8 mouse cellular contexts compared by ENCODE assay signal in genomic region chr4:139352832-139353231, GRCm38 (mm10). TPM values are rescaled to one million over a fixed set of nuclear protein-coding genes. Genes with fewer than 3 reads are reported as not detected.
DNase-seq lines count a peak whose midpoint lies in the region; ATAC-seq and TF ChIP-seq lines count a peak whose summit lies in the region.

No protein-coding gene starts in this region.

- peak overlapping the region; percentile 97 for H3K4me2 ChIP-seq in forebrain, embryonic 13.5 days
- peak overlapping the region; percentile 99 for H3K4me2 ChIP-seq in liver, embryonic 16.5 days (ENCODE audit: low read depth, low read length)

- H3K9ac ChIP-seq in forebrain, embryonic 13.5 days: peak overlapping the region; percentile 91
- peak overlapping the region; percentile 91 for H3K9ac ChIP-seq in liver, embryonic 16.5 days (ENCODE audit: low read depth, low read length)

- no peaks in the 10 kb centered on the region for H3K9me3 ChIP-seq in forebrain, embryonic 13.5 days (replicated peaks)
- H3K9me3 ChIP-seq in liver, embryonic 16.5 days (replicated peaks; ENCODE audit: control insufficient read depth, low read length): no peaks in the 10 kb centered on the region

- peaks cover 38% of the 10 kb centered on the region for H3K79me3 ChIP-seq in C2C12 (ENCODE audit: low read depth)

- H3K79me2 ChIP-seq in C2C12 (ENCODE audit: control insufficient read depth, insufficient read depth): peaks cover 58% of the 10 kb centered on the region

- H3K4me1 ChIP-seq in forebrain, embryonic 13.5 days: peaks cover 20% of the 10 kb centered on the region
- peaks cover 30% of the 10 kb centered on the region for H3K4me1 ChIP-seq in liver, embryonic 16.5 days (ENCODE audit: control insufficient read depth, low read depth, low read length)

- peak overlapping the region; percentile 88 for H3ac ChIP-seq in C2C12 (ENCODE audit: control insufficient read depth, insufficient read length, low read depth)

- WGBS in forebrain, embryonic 13.5 days: 1% methylated on average over 7 of the region's 7 CpGs
- WGBS in liver, embryonic 16.5 days (ENCODE audit: insufficient replicate concordance): under 1% methylated on average over 7 of the region's 7 CpGs

- H3K27ac ChIP-seq in gastrocnemius, adult 2 months: peak overlapping the region; percentile 100
- peak overlapping the region; percentile 95; the same call in 1 of the 2 replicates for H3K27ac ChIP-seq in forebrain, embryonic 13.5 days
- H3K27ac ChIP-seq in liver, embryonic 16.5 days (ENCODE audit: low read length): peak overlapping the region; percentile 97

- intact Hi-C loops in gastrocnemius, adult 2 months (cut with DNase I): no loop called here

- ATAC-seq in forebrain, embryonic 13.5 days: peak; percentile 23; the same call in 1 of the 2 replicates
- peak; percentile 36 for ATAC-seq in liver, embryonic 16.5 days (ENCODE audit: low read depth)

- H3K36me3 ChIP-seq in C2C12 (ENCODE audit: control insufficient read depth, insufficient read depth): peaks cover 38% of the 10 kb centered on the region
- H3K36me3 ChIP-seq in forebrain, embryonic 13.5 days (ENCODE audit: poor library complexity, severe bottlenecking): peaks cover 50% of the 10 kb centered on the region
- H3K36me3 ChIP-seq in liver, embryonic 16.5 days (ENCODE audit: control insufficient read depth, insufficient read depth): peaks cover 31% of the 10 kb centered on the region

- TF ChIP-seq CTCF in gastrocnemius, adult 2 months (IDR thresholded peaks at IDR 0.05): no peak
- no peak for TF ChIP-seq CTCF in C2C12 (IDR thresholded peaks at IDR 0.05; ENCODE audit: control insufficient read depth, insufficient read depth, insufficient read length)

- H3K27me3 ChIP-seq in C2C12 (ENCODE audit: control insufficient read depth, insufficient read depth, insufficient read length): no peaks in the 10 kb centered on the region
- H3K27me3 ChIP-seq in forebrain, embryonic 13.5 days: no peaks in the 10 kb centered on the region
- H3K27me3 ChIP-seq in liver, embryonic 16.5 days (ENCODE audit: control insufficient read depth, insufficient read depth, low read depth, low read length): no peaks in the 10 kb centered on the region

- no peak for DNase-seq in gastrocnemius, adult 2 months
- DNase-seq in gastrocnemius, adult 18-20 months (ENCODE audit: low spot score): no peak
- DNase-seq in ovary, adult 18-20 months (ENCODE audit: low spot score): no peak
- no peak for DNase-seq in cerebellum, adult 8-10 months
- DNase-seq in thymus, adult 18-20 months: no peak

- H3K4me3 ChIP-seq in gastrocnemius, adult 2 months: peak overlapping the region; percentile 88
- H3K4me3 ChIP-seq in C2C12 (ENCODE audit: insufficient read depth, poor library complexity, severe bottlenecking): peak overlapping the region; percentile 84
- peak overlapping the region; percentile 84 for H3K4me3 ChIP-seq in forebrain, embryonic 13.5 days
- peak overlapping the region; percentile 93 for H3K4me3 ChIP-seq in liver, embryonic 16.5 days (ENCODE audit: low read depth, low read length)

TF ChIP-seq in C2C12, 6 proteins besides CTCF, POLR2A, EP300 and RAD21:
- TF ChIP-seq CEBPB (IDR thresholded peaks at IDR 0.05; ENCODE audit: low read depth) (no peak), USF1 (IDR thresholded peaks at IDR 0.05; ENCODE audit: low read depth) (no peak), MAX (IDR thresholded peaks at IDR 0.05) (no peak), FOSL1 (IDR thresholded peaks at IDR 0.05; ENCODE audit: insufficient read depth, low read length, poor library complexity, severe bottlenecking) (no peak), MYOG (IDR thresholded peaks at IDR 0.05; ENCODE audit: control insufficient read depth, extremely low read depth, insufficient read length) (no peak), MYOD1 (IDR thresholded peaks at IDR 0.05; ENCODE audit: control insufficient read depth, insufficient read length, low read depth) (no peak)
TF ChIP-seq in C2C12: peak in this region for 0.

RNA-seq across cellular contexts. Expression of gene Ubr4, which starts 0.4 kb away (rescaled TPM):
- total RNA-seq in gastrocnemius, adult 2 months (2021): 100 to 1,000 TPM in 1 of 2 experiments, 10 to 100 TPM in 1; 94.7 to 125 TPM
- 100 to 1,000 TPM; 109 to 115 TPM for total RNA-seq in gastrocnemius, adult 18-20 months (2021)
- 78.1 TPM for polyA plus RNA-seq in C2C12 (2012; fragmentation: generic; extraction: Trizol)
- polyA plus RNA-seq in forebrain, embryonic 13.5 days (2015; fragmentation: Nextera tagmentation; extraction: Ambion mirVana): 69.9 and 71.2 TPM in 2 replicates
- polyA plus RNA-seq in liver, embryonic 16.5 days (2015; fragmentation: Nextera tagmentation; extraction: Ambion mirVana): 35.0 and 42.9 TPM in 2 replicates

RNA-seq across cellular contexts. Expression of gene Emc1, which starts 0.4 kb away (rescaled TPM):
- 10 to 100 TPM; 29.1 to 32.6 TPM for total RNA-seq in gastrocnemius, adult 2 months (2021)
- total RNA-seq in gastrocnemius, adult 18-20 months (2021): 10 to 100 TPM; 28.7 to 32.7 TPM
- 16.7 TPM for polyA plus RNA-seq in C2C12 (2012; fragmentation: generic; extraction: Trizol)
- 29.3 and 31.5 TPM in 2 replicates for polyA plus RNA-seq in forebrain, embryonic 13.5 days (2015; fragmentation: Nextera tagmentation; extraction: Ambion mirVana)
- polyA plus RNA-seq in liver, embryonic 16.5 days (2015; fragmentation: Nextera tagmentation; extraction: Ambion mirVana): 12.8 and 13.2 TPM in 2 replicates

RNA-seq across cellular contexts. Expression of gene Mrto4, which starts 0.5 kb away (rescaled TPM):
- total RNA-seq in gastrocnemius, adult 2 months (2021): 10 to 100 TPM; 34.9 to 35.7 TPM
- total RNA-seq in gastrocnemius, adult 18-20 months (2021): 10 to 100 TPM; 30.5 to 31.4 TPM
- 192 TPM for polyA plus RNA-seq in C2C12 (2012; fragmentation: generic; extraction: Trizol)
- 119 and 134 TPM in 2 replicates for polyA plus RNA-seq in forebrain, embryonic 13.5 days (2015; fragmentation: Nextera tagmentation; extraction: Ambion mirVana)
- polyA plus RNA-seq in liver, embryonic 16.5 days (2015; fragmentation: Nextera tagmentation; extraction: Ambion mirVana): 62.5 and 65.7 TPM in 2 replicates

RNA-seq across cellular contexts. Expression of gene Akr7a5, which starts 42.3 kb away (rescaled TPM):
- total RNA-seq in gastrocnemius, adult 2 months (2021): 10 to 100 TPM; 31.2 to 34.7 TPM
- total RNA-seq in gastrocnemius, adult 18-20 months (2021): 10 to 100 TPM; 32.5 to 34.9 TPM
- 49.7 TPM for polyA plus RNA-seq in C2C12 (2012; fragmentation: generic; extraction: Trizol)
- 66.2 and 71.6 TPM in 2 replicates for polyA plus RNA-seq in forebrain, embryonic 13.5 days (2015; fragmentation: Nextera tagmentation; extraction: Ambion mirVana)
- polyA plus RNA-seq in liver, embryonic 16.5 days (2015; fragmentation: Nextera tagmentation; extraction: Ambion mirVana): 58.1 and 74.1 TPM in 2 replicates

RNA-seq across cellular contexts. Expression of gene Pqlc2, which starts 42.3 kb away (rescaled TPM):
- total RNA-seq in gastrocnemius, adult 2 months (2021): 1 to 10 TPM; 4.9 to 7.2 TPM
- 1 to 10 TPM; 5.6 to 7.8 TPM for total RNA-seq in gastrocnemius, adult 18-20 months (2021)
- 6.0 TPM for polyA plus RNA-seq in C2C12 (2012; fragmentation: generic; extraction: Trizol)
- 10.1 and 12.6 TPM in 2 replicates for polyA plus RNA-seq in forebrain, embryonic 13.5 days (2015; fragmentation: Nextera tagmentation; extraction: Ambion mirVana)
- polyA plus RNA-seq in liver, embryonic 16.5 days (2015; fragmentation: Nextera tagmentation; extraction: Ambion mirVana): 14.1 and 14.4 TPM in 2 replicates
